Mouse (Mus musculus): ENCODE data around the gene Mbnl2.

The Mbnl2 gene

DNA sequence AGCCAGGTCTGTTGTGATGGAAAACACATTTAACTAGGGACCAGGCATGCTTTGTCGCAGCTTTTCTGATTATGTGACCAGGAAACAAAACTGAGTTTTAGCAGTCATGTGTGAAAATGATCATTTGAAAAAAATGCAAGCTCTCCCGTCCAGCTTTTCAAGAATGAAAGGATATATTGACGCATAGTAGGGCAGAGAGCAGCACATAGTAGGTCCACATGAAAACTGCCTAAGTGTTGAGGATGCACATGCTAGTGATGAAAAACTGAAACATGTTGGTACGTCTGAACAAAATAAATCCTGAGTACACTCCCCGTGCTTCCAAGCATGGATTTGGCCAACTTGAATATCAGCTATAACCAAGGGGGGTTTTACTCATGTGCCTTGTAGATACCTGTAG lies 109.1 kb downstream of the Mbnl2 start:
- DNase-seq (ENCODE audit: low spot score in 2 of 2), result no peak

GRCm38 (mm10) chr14:120387293-120387692 lies 111.8 kb downstream of the Mbnl2 start:
- DNase-seq (ENCODE audit: low spot score in 2 of 2), result no peak

GRCm38 (mm10) chr14:120388818-120389691 lies 113.6 kb downstream of the Mbnl2 start:
- no peak for DNase-seq (ENCODE audit: low spot score in 2 of 2)

DNA sequence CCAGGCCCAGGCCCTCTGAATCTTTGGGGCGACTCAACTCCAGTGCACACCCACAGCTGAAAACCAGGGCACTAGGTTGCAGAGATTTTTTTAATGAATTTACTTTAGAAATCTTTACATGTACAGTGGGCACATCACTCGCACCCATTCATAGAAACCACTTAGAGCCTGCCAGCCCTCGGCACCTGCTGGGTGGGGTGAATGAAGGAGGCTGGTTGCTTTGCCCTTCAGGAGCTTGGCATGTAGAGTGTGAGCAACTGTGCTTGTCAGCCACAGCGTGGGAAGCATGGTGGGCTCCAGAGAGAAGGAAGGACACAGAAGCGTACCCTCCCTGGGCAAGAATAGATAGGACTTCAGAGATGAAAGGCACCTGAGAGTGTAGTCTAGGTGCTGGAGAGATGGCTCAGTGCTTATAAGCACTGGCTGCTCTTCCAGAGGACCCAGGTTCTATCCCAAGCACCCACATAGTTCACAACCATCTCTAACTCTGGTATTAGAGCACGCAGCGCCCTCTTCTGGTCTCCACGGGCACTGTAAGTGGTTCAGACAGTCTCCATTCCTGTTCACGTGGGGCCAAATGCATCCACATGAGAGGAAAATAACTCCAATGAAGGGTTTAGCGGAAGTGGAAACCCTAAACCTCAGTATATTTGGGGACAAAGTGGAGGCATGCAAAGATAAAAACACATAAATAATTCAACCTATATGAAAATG lies 114.9 kb downstream of the Mbnl2 start:
- DNase-seq (ENCODE audit: low spot score in 2 of 2), result no peak

DNA sequence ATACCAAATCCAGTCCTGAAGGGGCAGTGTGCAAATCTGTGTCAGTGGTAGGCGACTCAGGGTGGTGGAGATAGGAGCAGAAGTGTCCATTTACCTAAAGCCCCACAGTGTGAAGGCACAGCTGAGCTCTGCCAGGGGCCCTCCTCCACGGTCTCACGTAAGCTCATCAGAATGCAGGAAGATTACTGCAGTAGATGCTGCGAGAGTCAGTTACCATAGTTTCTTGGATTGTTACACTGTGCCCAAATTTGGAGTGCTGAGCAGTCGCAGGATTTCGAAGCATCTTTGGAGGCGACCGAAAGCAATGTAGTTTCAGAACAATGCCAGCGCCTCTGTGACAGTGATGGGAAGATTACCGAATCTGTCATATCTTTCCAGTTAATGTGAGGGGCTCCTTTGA lies 116.2 kb downstream of the Mbnl2 start:
- no peak for DNase-seq (ENCODE audit: low spot score in 2 of 2)

GRCm38 (mm10) chr14:120392441-120392840 lies 117.0 kb downstream of the Mbnl2 start:
- DNase-seq (ENCODE audit: low spot score in 2 of 2), result no peak

- no peak for DNase-seq (ENCODE audit: low spot score in 2 of 2)
Observed at GRCm38 (mm10) chr14:120393441-120393840, 118.0 kb downstream of the Mbnl2 start.

DNA sequence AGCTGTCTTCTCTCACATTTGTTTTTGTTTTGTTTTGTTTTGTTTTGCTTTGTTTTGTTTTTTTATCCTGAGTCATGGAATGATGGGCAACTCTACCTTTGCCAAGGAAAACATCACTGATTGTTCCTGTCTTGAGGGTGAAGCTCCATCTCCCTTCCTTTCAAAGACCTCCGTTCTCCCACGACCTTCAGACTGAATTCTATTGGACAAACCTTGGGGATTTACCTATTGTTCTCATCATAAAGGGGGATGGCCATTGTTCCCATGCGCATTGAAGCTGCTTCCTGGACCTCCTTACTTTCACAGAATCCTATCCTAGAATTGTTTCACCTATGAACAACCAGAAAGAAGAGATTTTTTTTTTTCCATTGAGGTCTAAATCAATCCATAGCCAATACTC lies 118.7 kb downstream of the Mbnl2 start:
- no peak for DNase-seq (ENCODE audit: low spot score in 2 of 2)

- no peak for DNase-seq (ENCODE audit: low spot score in 2 of 2)
Observed at GRCm38 (mm10) chr14:120394827-120395226, 119.4 kb downstream of the Mbnl2 start.

- DNase-seq (ENCODE audit: low spot score in 2 of 2), result no peak
Observed at GRCm38 (mm10) chr14:120395501-120395900, 120.0 kb downstream of the Mbnl2 start.

DNA sequence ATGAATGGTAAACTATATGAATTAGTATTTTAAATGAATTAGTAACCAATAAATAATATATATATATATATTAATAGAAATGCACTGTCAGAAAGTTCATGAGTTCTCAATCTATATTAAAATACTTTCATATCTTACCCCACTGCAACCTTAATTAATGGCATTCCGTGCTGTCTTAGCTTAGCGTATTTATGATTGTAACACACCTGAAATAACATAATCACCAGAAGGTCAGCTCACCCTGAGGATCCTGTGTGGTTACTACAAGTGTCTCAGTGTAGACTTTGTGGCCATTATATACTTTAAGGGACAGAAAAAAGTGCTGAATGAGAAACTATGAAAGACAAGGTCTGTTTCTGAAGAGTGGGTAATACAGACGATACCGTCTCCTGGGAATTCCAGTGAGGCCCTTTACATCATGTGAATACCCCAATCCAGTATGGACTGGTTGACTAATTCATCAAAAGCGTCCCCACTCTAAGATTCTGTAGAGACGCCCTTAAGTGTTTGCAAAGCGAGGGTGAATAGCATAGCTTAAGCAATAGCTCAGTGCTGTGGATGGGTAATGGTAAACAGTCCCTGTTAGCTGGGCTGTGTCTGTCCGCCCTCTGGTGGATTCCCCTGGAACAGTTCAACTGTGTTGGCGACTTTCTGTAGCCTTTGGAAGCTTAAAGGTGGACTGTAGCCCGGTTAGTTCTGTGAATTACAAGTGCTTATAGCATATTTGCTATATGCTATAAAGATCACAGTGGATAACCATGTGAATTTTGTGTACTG lies 122.6 kb downstream of the Mbnl2 start:
- peak; percentile 32 to 62 for DNase-seq (ENCODE audit: low spot score in 2 of 2)

- no peak for DNase-seq (ENCODE audit: low spot score in 2 of 2)
Observed at GRCm38 (mm10) chr14:120399614-120400013, 124.1 kb downstream of the Mbnl2 start.

DNA sequence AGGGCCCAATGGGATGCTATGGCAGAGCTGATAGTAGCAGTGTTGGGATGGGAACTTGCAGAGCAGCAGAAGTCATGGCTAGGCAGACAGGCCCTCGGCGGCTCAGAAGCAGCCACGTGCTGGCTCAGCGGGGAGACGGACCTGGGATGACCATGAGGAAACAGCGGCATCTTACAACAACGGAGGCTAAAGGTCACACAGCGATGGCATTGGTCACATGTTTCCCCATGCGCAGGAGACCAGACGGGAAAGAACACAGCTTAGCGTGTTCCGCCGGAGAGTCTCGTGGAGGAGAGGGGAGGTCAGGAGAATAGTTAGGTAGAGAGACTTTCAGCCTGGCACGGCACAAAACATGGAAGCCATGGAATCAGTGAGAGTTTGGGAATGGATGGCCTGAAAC lies 125.7 kb downstream of the Mbnl2 start:
- no peak for DNase-seq (ENCODE audit: low spot score in 2 of 2)

DNA sequence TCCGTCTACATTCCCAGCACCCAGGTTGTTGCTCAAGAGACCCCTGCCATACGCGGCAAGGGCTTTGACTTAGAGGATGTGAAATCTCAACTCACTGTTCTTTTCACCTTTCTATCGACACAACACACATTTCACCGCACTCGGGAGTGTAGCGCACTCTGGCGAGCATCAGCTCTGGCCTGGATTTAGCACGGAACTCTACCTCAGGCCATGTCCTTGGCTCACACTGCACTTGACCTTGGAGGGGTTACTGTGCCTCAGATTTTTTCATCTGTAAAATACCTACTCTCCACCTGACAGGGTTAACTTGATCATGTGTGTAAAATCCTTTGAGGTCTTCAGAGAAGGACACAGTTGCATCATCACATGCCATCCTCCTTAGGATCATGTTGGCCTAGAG lies 127.2 kb downstream of the Mbnl2 start:
- DNase-seq (ENCODE audit: low spot score in 2 of 2), result no peak

DNA sequence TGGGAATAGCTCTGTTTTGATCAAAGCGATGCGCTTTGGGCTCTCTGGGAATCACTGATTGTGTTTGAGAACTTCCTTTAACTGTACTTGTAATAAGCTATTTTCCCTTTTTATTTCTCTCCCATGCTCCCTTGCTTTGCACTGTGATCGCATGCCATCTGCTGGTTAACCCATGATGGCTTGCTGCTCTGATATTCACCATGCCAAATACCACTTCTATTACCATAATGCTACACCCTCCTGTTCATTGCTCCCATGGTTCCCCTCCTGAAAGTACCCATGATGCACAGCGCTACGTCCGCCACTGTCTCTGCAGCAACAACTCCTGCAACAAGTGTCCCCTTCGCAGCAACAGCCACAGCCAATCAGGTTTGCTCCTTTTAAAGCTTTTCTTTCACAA lies 128.9 kb downstream of the Mbnl2 start:
- no peak for DNase-seq (ENCODE audit: low spot score in 2 of 2)

GRCm38 (mm10) chr14:120404811-120405582 lies 129.5 kb downstream of the Mbnl2 start:
- DNase-seq (ENCODE audit: low spot score in 2 of 2), result no peak

GRCm38 (mm10) chr14:120405597-120405996 lies 130.1 kb downstream of the Mbnl2 start:
- DNase-seq (ENCODE audit: low spot score in 2 of 2), result no peak

DNA sequence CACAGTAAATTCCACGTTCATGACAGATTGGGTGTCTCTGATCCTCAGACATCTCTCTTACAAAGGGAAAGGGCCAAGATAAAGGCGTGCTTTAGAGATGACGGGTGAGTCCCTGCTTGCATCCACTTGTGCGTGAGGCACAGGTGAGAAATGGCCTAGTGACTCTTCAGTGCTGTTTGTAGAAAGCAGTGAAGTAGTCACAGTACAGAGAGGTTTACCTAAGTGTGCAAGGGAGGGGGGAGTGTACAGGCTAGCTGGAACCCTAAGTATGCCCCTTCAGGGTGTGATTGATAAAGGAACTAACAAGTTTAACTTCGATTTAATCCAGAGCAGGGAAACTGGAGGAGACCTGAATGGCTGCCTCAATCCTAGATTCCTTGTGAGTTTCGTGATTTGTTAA lies 130.8 kb downstream of the Mbnl2 start:
- no peak for DNase-seq (ENCODE audit: low spot score in 2 of 2)

- DNase-seq (ENCODE audit: low spot score in 2 of 2), result peak in 1 of 2 experiments; percentile 28
Observed at GRCm38 (mm10) chr14:120406820-120407219, 131.4 kb downstream of the Mbnl2 start.

- DNase-seq (ENCODE audit: low spot score in 2 of 2), result no peak
Observed at GRCm38 (mm10) chr14:120409854-120410253, 134.4 kb downstream of the Mbnl2 start.

- no peak for DNase-seq (ENCODE audit: low spot score in 2 of 2)
Observed at GRCm38 (mm10) chr14:120416886-120417285, 141.4 kb downstream of the Mbnl2 start.

GRCm38 (mm10) chr14:120418964-120419363 lies 143.5 kb downstream of the Mbnl2 start:
- no peak for DNase-seq (ENCODE audit: low spot score in 2 of 2)

All from thymus, postnatal 10 days (tissue).